Mouse (Mus musculus) adipocyte (in vitro differentiated cells): ENCODE measurements around the gene Atpaf2.

Source experiments
- DNase-seq: peaks from one replicate; pipeline ENCODE4 v3.0.0-alpha.2; 2016; ENCODE audit warnings: low spot score

Atpaf2 gene

DNA sequence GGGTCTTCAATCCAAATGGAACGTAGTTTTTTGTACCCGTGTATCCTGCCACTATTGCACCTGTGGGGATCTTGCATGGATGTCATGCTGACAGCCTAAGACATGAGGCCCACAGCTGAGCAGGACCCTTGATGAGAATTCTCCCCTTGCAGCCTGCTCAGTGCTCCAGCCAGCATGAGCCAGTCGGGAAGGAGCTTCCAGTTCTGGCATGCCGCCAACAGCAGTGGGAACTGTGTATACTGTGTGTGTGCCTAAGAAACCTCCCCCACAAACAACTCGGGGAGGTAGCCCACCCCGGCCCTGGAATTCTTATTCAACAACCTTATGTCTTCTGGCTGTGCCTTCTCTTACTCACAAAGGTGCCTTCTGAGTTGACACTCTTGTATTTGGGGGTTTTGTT lies 21.7 kb downstream of the Atpaf2 start:
- no peak for DNase-seq

- no peak for DNase-seq
Measured at GRCm38 (mm10) chr11:60391346-60391745, 26.9 kb downstream of the Atpaf2 start.

DNA sequence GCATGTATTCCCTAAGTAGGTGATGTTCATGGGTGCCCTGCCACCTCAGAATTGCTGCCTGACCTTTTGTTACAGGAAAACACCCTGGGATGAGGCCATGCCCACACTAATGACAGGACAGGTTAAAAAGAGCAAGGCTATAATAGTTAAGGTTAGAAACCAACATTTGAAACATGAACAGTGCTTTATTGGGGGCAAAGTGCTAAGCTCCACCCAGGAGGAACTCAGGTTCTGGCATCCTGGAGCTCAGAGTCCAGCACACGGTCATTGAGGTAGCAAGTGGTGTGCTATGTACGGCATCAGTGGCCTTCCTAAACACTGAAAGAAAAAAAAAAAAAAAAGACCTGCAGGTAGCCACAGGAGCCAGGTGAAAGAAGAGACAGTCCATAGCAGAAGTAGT lies 30.3 kb downstream of the Atpaf2 start:
- no peak for DNase-seq

DNA sequence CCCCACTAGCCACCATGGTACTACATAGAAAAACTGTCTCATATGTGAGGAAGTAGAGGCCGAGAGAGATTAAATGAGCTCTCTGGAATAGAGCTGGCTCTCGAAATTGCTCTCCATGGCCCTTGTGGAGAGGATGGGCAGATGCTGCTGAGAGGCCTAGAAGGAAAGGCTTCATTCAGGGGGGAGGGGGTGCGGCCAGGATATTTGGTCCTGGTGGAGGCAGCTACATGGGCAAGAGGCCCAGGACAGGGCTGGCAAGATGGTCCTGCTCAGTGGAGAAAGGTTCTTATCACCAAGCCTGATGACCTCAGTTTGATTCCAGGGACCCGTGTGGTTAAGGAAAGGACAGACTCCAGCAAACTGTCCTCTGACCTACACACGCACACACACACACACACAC lies 32.3 kb downstream of the Atpaf2 start:
- DNase-seq = no peak

GRCm38 (mm10) chr11:60384762-60385421 lies 33.4 kb downstream of the Atpaf2 start:
- no peak for DNase-seq

DNA sequence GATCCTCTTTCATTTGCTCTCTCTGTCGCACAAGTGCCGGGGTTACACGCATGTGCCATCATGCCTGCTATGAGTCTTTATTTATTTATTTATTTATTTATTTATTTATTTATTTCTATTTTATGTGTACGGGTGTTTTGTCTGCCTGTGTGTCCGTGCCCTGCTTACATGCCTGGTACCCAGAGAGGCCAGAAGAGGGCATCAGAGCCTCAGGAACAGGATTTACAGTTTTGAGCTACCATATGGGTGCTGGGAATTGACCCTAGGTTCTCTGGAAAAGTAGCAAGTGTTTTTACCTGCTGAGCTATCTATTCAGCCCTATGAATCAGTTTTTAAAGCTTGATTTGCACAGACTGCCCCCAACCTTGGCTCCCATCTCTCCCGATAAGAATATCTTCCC lies 34.7 kb downstream of the Atpaf2 start:
- no peak for DNase-seq

GRCm38 (mm10) chr11:60374481-60374880 lies 43.8 kb downstream of the Atpaf2 start:
- DNase-seq = no peak

DNA sequence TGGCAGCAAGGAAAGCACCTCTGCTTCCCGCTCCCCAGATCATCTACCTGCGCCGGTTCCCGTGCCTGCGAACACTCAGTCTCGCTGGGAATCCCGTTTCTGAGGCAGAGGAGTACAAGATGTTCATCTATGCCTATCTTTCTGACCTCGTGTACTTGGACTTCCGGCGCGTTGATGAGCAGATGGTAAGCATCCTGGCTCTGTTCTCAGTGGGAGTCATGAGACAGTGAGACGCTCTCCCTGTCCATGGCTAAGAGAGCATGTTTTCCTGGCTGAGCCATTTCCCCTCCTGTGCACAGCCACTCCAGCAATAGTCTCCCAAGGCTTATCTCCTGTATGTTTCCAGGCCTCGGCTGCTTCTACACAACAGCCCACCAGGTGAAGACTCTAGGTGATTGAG lies 47.8 kb downstream of the Atpaf2 start:
- no peak for DNase-seq

DNA sequence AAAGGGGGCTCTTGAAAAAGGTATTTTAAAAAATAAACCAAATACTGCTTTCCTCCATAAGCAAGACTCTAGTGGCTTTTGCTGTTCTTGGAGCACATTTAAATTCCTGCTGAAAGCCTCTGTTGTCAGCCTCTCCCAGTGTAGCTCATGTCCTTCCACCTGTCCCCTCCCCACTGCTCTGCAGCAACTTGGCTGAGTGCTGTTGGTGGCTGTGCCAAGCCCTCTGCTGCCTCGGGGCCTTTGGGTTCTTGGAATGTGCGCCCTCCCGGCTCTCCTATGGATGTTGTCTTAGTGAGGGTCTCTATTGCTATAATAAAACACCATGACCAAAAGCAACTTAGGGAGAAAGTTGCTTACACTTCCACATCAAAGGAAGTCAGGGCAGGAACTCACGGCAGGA lies 48.8 kb downstream of the Atpaf2 start:
- DNase-seq = no peak

- DNase-seq = no peak
Measured at GRCm38 (mm10) chr11:60368909-60369308, 49.3 kb downstream of the Atpaf2 start.

DNA sequence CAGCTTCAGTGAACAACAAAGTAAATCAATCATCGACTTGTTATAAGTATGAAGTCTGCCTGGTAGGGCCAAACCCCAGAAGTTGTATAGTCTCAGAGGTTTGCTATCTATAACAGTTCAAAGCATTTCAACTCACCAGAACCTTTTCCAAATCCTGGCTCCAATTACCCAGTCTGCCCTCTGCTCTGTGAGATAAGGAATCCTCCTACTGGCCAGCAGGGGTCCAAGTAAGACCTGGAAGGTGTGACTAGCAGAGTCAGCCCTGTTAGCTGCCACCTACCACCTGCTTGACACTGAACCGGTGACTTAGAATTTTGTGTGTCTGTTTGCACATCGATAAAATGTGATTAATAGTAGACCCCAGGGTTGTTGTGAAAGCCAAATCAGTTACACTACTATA lies 51.0 kb downstream of the Atpaf2 start:
- DNase-seq = no peak

DNA sequence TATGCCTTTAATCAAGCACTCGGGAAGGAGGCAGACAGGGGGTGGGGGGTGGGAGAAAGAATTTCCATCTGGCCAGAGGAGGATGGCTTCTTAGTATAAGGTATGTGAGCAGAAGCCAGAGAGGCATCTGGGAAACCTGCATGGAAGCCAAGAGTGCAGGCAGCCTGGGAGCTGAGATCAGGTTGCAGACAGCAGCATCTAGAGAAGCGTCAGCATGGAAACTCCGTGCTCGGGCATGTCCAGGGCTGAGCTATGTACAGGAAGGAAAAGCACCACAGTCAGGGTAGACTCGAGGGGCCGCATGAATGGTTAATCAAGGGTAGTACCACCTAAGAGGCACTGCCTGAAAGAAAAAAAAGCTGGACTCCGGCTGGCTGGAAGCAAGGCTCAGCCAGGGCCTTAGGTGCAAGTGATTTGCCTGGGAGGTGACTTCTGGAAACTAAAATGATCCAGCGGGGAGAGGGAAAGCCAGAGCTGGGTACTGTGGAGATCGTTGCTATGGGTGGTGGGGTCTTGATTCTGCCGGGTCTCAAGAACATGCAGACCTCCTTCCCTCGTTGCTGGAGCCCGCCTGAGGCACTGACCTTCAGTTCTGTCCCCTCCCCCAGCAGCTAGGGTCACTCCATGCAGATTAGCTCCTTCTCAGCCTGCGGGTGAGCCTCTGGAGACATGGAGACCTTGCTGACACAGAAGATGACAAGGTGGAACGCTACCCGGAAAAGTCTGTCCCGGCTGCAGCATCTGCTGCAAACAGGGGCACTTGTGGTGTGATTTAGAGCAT lies 51.8 kb downstream of the Atpaf2 start:
- no peak for DNase-seq

DNA sequence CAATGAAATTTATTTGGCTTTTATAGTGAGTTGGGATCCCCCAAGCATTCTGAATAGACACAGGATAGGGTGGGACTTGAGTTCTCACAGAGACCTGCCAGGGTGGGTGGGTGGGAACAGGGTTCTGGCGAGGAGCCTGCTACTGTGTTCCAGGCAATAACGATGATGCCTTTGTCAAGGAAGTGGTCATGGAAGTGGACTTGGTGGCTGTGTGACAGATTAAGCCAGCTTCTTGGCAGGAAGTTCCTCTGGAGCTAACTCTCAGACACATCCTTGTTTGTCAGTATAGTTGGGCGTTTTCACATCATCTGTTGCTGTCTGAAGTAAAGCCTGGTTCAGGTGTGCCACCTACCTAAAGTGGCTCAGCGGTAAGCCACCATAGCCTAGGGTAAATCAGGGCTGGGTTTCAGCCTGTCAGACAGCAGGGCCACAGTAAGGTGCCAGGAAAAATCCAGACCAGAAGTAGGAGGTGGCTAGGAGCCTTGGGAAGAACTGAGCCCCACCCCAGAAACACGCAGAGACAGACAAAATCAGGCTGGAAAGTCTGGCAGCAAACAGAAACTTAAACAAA lies 57.5 kb downstream of the Atpaf2 start:
- DNase-seq = no peak

DNA sequence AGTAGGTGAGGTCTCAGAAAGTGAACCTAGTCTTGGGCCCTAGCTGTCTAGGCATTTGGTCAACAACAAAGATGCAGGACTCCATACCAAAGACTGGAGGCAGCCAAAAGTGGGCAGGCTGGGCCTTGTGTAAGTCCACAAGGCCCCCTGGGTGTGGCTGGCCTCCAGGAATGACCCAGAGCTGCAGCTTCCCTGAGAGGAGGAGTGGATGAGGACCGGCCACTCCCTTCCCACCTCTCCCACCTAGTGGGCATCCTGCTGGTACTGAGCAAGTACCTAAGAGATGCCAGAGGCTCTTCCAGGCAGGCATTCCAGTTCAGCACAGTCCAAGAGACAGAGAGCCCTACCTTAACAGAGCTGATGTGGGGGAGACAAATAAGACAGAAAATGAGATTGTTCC lies 58.3 kb downstream of the Atpaf2 start:
- no peak for DNase-seq

GRCm38 (mm10) chr11:60359138-60359537 lies 59.1 kb downstream of the Atpaf2 start:
- DNase-seq = no peak

GRCm38 (mm10) chr11:60358548-60358947 lies 59.7 kb downstream of the Atpaf2 start:
- DNase-seq = no peak

GRCm38 (mm10) chr11:60357116-60357515 lies 61.1 kb downstream of the Atpaf2 start:
- no peak for DNase-seq

DNA sequence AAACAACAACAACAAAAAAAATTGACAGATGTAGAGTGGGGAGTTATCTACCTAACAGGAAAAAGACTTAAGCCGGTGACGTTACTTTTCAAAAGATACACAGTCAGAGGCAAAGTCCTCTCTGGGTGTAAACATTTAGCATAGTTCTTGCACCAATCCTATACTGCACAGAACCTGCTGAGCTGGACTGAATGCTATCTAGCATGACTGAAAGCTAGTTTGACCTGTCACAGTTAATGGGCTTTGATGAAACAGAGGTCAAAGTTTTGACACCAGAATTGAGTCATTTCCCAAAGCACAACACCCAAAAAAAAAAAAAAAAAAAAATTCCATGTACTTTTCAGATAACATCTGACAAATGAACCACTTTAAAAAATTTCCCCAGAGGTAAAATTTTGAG lies 62.3 kb downstream of the Atpaf2 start:
- DNase-seq = no peak

GRCm38 (mm10) chr11:60352559-60353411 lies 65.5 kb downstream of the Atpaf2 start, which contains the start of the genes Tom1l2 and Drc3:
Tom1l2 (minus strand) TSS chr11:60352905.
Drc3 (plus strand) TSS chr11:60353329.
- peak; percentile 100 for DNase-seq

DNA sequence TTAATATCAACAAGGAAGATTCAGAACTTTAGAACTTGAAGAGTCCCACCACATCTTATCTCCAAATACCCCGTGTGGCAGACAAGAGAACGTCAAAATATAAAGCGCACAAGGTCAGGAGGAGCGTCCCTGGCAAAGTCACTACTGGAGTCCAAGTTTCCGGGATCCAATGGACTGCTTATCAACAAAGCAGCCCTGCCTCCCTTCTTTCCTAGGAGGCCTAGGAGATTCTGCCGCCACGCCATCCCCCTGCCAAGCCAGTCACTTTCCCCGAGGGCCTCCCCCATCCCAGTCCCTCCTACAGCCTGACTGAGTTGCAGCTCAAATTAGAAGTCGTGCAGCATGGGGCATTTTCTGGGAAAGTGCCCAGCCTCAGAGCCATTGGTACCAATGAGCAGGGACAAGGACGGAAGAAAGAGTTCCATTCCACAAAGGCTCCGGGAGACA lies 66.3 kb downstream of the Atpaf2 start:
- DNase-seq = peak; percentile 53

DNA sequence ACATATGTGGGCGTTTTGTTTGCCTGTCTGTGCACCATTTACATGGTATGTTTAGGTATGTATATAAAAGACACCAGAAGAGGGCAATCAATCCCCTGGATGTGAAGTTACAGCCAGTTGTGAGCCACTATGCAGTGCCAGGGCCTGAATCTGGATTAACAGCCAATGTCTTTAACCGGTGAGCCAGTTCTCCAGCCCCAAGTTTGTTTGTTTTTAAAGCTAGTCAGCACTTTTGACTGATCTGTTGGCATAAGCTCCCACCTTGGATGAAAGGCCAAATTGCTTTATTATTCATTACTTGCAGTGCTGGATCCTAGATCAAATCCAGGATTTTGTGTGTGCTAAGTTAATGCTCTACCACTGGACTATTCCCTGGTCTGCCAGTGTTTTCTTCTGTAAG lies 66.9 kb downstream of the Atpaf2 start:
- DNase-seq = peak; percentile 63
